Mouse (Mus musculus) MEL-GATA-1-ER (cell line): Measurements from ENCODE around the gene Eif2ak1.

Experiments used
- DNase-seq: peaks from one replicate; pipeline ENCODE4 v3.0.0-alpha.2; 2012; ENCODE audit warnings: low read depth; ENCODE audit errors: extremely low read depth

The Eif2ak1 gene

DNA sequence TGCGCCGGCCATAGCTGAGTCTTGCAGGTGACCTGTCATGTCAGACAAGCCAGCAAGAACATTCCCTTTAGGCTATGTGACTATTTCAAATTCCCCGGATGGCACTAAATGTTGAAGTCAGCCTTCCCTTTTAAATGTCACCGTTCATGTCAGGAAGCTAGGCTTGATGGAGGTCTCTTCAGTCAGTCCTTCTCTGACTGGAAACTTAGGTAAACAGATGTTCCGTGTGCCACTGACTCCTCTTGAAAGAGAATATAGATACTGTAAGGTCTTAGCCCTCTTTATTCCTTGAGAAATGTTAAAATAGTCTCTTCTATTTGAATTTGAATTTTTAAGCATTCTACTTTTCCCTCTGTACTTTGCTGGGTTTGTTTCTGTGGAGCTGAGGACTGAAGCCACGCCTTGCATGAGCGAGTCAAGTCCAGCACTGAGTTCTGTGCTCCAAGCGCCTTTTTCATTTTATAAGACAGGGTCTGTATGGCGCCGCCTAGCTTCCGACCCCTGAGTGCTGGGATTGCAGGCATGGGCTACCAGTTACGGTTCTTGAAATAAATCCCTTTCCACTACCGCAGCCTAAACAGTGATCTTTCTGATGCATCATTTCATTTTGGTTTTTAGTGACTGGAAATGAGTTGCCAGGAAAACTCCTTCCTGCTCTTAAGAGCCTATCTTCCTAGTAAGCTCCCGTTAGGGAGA lies 80.2 kb downstream of the Eif2ak1 start, which contains the start of gene Ankrd61:
Ankrd61 (minus strand) TSS at position 51 of the 696 bp plus-strand sequence.
- DNase-seq, result no peak

DNA sequence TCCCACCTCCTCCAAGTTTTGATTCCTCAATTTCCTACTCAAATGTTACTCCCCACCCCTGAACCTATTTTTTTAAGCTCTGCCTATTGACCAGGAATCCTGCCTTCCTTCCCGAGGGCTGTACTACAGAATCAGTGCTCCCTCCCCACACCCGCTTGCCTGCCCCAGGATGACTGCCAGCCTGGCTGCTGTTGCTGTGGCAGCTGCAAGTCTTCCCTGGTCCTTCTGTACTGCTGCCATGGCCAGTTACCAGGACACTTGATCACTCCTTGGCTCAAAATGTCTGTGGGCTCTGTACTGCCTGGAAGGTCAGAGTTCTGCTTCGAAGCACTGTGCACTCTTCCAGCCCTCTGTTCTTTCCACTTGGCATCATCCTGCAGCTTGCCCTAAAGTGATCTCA lies 84.5 kb downstream of the Eif2ak1 start:
- DNase-seq, result no peak

DNA sequence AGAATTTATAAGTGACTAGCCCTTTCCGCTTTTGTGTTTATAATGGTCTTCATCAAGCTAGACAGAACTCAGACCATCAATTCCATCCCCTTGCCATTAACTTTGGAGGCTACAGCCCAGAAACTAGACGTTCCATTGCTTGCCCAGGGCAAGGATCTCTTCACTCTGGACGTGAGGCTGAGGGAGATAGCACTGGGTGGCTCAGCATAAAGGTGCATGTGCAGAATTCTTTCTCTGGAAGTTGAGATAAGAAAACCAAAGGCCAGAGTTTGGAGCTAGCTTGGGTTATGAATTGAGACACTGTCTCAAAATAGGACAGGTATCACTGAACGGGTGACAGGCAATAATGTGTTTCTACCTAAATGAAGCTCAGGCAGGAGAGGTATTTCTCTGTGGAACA lies 86.2 kb downstream of the Eif2ak1 start:
- DNase-seq, result no peak

DNA sequence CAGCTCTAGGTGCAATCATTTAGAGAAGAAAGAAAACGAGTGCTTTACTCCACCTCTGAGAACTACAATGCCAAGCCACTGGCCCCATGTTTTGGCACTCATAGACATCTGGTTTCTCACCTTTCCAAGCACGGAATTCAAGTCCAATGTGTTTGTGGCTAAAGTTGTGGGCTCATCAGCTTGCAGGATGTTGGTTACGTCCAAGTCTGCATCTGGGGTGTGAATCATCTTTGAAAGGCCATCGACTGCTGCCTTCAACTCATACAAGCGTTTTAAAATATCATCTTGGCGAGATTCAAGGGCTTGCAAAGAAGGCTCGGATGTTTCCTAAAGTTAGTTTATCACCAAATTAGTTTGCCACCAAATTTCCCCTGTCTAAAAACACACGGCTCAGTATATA lies 88.8 kb downstream of the Eif2ak1 start:
- DNase-seq, result no peak

DNA sequence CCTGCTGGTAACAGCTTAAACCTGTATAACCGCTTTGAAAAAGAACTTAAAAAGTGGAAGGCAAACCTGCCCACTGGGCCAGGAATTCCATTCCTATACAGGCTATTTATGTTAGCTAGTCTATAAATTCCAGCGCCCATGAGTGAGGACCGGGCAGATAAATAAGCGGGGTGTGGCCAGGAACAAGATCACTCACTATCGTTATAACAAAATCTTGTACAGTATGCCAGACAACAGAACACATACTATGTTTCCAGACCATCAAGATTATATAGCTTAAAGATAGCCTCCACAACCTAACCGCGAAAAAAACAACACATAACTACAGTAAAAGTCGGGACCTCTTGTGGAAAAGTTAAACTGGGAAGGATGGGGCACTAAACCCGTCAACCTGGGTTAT lies 91.3 kb downstream of the Eif2ak1 start:
- peak; percentile 25 for DNase-seq

DNA sequence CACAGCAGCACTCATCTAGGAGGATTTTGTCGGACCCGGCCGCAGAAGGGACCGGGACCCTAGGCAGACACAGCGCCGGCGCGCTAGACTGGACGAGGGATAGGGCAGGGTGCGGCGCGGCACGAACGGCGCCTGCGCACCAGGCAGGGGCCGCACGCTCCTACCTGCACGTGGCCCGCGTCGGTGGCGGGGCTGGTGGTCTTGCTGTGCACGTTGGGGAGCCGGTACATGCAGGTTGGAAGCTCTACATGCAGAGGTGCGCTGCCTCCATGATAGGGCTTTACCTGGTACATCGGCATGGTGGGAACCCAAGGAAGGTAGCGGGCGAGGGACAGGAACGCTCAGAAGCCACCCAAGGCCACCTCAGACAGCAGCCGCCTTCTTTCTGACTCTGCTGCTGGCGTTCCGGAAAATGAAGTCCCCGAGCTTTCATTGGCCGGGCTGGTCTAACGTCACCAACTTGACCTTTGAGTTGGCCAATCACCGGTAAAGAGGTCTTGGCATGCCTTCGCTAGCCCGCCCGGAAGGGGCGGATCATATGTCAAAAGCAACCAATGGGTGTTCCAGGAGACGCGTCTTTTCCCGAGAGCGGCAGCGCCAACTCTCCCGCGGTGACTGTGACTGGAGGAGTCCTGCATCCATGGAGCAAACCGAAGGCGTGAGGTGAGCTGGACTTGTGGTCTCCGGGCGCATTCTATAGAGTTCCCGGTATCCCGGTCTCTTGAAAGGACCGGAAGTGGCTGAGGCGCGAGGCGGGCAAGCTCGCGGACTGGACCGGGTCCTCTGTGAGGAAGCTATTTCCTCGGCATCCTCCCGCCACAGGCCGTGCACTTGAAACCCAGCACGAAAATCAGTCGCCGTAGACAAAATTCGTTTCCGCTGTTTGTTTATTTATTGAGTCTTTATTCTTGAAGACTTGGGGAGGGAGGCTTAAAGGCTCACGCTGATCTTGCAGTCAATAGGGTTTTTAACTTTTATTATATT lies 92.1 kb downstream of the Eif2ak1 start, which contains the start of the genes Aimp2 and Pms2:
Aimp2 (minus strand) TSS at position 431 of the 984 bp plus-strand sequence.
Pms2 (plus strand) TSS at position 548 of the 984 bp plus-strand sequence.
- peak; percentile 97 for DNase-seq

DNA sequence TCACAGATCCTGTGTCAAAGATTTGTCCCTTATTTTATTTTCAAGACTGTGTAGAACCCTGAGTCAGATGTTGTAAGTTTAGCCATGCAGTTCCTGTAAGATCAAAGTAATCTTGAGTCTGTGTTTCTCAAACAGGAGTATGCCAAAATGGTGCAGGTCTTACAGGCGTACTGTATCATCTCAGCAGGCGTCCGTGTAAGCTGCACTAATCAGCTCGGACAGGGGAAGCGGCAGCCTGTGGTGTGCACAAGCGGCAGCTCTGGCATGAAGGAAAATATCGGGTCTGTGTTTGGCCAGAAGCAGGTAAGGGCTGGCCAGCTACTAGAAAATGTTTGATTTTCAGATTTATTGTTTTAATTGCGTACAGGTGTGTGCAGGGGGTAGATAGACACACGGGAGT lies 98.6 kb downstream of the Eif2ak1 start:
- no peak for DNase-seq

DNA sequence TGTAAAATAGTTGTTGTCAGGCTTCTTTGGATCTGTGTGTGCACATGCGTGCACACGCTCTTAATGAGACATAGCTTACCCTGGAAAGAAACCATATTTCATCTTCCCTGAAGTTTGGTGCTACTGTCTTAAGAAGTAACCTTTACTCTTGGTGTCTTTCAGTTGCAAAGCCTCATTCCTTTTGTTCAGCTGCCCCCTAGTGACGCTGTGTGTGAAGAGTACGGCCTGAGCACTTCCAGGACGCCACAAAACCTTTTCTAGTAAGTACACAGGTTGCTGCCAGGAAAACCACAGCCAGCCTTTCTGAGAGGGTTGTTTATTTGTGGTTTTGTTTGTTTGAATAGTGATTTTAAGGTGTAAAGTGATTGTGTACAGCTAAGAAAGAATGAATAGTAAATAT lies 99.8 kb downstream of the Eif2ak1 start:
- peak; percentile 36 for DNase-seq

DNA sequence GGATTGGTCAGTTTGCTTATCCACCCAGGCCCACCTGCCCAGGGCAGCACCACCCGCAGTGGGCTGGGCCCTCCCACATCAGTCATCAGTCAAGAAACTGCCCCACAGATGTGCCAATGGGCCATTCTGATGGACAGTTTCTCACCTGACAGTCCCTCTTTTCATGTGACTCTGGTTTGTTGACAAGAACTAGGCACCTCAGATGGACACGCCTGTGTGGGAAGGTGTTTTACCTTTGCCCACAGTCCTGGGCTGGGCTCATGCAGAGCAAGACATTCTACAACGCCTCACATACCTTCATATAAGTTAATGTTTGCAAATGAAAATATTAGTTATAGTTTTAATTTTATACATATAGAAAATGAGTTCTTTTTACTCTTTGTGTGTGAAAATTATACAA lies 100.5 kb downstream of the Eif2ak1 start:
- no peak for DNase-seq

DNA sequence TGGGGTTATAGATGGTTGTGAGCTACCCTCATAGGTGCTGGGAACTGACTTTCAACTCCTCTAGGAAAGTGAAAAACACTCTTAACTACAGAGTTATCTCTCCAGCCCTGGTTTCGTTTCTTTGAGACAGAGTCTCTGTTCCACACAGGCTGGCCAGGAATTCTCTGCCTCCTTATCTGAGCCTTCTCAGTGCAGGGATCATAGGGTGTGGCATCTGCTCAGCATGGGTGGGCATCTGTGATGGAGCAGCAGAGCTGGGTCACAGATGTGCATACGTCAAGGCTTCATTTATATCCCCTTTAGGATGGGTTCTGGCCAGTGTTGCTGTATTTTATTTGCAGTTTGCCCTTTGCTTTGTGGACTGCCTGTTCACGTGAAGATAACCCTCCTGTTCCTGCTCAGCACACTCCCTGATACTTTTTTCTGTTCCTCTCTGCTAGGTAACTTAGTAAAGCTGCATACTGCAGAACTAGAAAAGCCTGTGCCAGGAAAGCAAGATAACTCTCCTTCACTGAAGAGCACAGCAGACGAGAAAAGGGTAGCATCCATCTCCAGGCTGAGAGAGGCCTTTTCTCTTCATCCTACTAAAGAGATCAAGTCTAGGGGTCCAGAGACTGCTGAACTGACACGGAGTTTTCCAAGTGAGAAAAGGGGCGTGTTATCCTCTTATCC lies 107.3 kb downstream of the Eif2ak1 start:
- DNase-seq, result no peak

DNA sequence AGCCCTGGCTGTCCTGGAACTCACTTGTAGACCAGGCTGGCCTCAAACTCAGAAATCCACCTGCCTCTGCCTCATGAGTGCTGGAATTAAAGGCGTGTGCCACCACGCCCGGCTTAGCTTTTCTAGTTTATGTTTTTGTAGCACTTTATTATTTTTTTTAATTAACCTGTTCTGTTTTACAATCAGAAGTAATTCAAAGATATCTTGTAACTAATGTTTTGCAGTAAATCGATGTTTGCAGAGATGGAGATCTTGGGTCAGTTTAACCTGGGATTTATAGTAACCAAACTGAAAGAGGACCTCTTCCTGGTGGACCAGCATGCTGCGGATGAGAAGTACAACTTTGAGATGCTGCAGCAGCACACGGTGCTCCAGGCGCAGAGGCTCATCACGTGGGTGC lies 110.3 kb downstream of the Eif2ak1 start, which contains the start of gene Gm42421:
Gm42421 (plus strand) TSS at position 301 of the 400 bp plus-strand sequence.
- no peak for DNase-seq

DNA sequence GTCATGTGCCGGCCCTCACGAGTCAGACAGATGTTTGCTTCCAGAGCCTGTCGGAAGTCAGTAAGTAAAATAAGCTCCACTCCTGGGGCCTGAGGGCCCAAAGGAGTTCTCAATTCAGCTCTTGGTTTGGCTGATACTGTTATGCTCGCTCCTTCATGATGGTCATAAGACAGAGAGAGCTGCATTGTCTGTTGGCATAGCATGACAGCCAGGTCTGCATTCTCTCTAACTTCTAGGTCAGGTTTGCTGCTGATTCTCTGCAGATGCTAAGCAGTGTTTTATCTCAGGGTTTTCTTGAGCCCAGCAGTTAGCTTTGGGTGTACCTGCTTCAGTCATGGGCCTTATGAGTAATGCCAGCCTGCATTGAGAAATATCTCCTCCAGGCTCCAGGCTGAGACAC lies 111.7 kb downstream of the Eif2ak1 start:
- DNase-seq, result no peak

DNA sequence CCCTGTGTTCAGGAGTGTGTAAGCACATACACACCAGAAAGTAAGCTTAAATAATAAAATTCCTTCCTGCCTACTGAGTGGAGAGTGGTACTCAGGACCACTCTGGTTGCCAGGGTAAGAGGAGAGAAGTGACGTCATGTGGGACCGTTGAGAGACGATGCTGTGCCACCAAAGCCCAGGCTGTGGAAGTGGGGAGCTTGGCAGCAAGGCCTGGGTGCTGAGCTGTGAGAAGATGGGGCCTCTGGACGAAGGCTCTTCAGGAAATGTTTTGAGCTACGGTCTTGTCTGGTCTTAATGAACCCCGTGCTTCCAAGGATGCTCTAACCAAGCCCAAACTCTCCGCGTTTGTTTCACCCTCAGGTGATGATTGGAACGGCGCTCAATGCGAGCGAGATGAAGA lies 113.1 kb downstream of the Eif2ak1 start:
- DNase-seq, result no peak

DNA sequence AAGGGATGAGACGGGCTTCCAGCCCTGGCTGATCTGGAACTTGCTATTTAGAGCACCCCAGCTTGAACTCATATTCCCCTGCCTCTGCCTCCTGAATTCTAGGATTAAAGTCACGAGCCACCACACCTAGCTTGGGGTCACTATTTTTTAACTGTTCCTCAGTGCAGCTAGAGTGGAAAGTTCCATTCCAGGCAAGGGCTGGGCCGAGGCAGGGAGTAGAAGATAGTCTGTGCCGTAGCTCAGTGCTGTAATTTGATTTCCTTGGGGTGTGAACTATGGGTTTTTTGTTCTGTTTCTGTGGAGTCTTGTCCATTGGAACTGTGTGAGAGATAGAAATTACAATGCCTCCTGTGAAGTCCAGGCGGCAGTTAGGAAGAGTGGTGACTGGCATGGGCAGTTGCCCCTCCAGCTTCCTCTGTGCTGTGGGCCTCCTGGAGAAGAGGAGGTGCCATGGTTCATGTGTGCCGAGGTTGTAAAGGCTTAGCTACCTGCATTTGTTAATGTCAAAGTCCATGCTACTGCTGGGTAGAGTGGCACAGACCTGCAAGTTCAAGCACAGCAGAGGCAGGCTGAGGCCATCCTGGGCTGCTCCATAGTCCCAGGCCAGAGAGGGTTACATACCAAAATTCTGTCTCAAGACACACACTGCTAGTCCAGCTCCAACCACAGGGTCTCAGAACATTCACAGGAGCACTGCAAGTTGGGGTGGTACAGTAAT lies 114.4 kb downstream of the Eif2ak1 start:
- DNase-seq, result no peak

DNA sequence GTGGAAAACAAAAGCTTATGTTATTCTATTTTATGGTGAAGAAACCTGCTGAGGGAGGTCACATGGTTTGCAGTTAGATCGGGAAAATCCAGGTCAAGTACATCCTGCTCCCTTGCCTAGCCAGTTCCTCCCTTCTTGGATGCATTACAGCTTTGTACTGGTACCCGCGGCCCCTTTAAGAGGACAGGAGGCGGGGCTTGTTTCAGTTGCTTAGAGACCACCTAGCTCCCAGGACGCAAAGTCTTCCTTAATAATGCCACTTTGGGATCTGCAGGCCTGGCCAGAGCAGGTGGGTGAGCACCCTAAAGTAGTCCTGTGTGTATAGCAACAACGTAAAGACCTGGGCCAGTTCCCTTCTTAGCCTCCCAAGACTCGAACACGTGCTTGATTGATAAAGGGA lies 115.2 kb downstream of the Eif2ak1 start, which contains the start of gene Rsph10b:
Rsph10b (plus strand) TSS at position 205 of the 400 bp plus-strand sequence.
- no peak for DNase-seq

DNA sequence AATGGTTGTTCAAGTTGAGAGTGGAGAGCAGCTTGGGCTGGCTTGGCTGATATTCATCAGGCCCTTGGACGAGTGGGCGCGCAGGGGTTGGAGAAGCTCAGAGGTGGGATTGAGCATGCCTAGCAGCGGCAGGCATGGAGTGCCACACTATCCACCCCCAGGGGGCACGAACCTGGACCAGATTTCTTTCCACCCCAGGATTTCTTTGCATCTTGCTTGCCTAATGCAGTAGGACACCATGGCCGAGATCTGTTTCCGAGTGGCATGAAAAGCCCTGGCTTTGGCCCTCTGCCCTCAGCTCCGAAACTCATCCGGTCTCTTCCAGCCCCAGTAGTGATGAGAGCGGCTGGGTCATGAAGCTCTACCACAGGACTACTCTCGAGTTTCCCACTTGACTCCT lies 115.8 kb downstream of the Eif2ak1 start:
- DNase-seq, result no peak

DNA sequence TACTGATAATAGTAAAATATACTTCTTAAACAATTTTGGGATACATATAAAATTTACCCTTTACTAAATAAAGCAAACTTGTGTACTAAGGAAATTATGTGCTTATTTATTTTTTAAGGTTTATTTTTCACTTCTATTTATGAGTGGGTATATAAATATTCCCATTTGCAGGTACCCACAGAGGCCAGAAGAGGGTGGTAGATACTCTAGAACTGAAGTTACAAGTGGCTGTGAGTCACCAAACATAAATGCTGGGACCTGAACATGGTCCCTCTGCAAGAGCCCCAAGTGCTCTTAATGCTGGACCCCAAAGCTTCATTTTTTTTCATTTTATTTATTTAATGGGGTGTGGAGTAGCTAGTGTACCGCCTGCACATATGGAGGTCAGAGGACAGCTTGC lies 116.3 kb downstream of the Eif2ak1 start:
- DNase-seq, result no peak

DNA sequence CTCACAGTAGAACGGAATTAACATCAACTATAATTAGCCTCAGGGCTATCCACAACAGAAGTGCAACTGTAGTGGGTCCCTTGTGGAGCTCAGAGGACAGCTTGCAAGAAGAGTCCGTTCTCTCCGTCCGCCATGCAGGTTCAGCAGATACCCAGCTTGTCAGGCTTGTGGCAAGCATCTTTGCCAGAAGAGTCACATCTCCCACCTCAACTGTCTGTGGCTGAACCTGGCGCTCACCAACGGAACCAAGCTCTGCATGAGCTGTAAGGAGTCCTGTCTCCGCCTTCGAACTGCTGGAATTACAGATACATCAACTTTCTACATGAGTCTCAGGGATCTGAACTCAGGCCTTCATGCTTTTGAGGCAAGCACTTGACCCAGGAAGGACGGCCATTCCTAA lies 118.6 kb downstream of the Eif2ak1 start:
- DNase-seq, result no peak

DNA sequence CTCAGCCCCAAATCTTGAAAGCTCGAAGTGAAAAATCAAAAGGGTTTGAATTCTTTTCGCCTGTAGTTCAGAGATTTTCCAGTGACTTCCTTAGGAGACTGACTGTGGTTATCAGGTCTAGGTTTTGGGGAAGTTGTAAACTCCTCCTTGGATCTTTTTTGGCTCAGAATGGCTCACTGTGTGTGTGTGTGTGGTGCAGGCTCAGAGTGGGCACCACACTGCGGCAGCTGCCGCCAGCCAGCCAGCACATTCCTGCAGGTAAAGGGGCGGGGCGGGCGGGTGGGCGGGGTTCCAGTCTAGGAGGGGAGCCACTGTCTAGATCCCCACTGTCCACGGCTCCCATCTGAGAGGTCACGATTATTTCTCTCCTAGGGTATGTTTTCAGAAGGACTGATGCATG lies 124.0 kb downstream of the Eif2ak1 start:
- DNase-seq, result no peak

DNA sequence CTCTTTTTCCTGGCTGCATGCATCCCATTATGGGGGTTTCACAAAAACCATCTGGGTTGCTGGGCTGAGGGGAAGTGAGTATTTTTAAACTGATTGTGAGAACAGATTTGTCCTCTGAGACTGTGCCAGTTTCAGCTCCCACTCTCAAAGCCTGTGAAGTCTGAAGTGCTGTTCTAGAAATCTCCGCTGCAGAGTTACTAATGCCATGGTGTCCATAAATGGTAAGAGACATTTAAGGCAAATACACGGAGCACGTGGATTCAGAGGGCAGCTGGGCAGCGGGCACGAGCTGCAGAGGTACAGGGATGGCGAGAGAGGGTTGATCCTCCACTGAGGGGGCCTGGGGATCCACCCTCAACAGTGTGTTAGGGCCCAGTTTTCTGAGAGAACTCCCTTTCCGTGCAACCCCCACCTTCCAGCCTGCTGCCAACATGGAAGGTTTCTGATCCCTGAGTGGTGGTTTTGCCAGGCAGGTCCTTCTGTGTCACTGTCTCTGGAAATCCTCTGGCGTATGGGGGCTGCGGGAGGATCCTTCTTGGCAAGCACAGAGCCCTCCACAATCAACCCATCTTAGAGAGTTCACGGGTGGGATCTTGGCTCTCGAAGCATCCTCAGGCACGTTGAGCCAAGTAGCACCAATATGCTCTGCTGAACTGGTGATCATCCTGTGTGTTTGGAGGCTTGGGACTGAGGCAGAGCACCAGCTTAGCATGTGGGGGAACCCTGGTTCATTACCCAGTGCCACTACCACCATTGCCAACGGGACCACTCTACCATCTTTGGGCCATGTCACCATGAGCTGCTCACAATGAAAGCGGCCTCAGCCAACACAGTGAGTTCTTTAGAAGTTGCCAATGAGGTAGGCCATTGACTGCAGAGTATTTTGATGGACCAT lies 125.9 kb downstream of the Eif2ak1 start:
- DNase-seq, result no peak
